Mouse (Mus musculus) midbrain, embryonic 15.5 days (tissue): Measurements from ENCODE around the gene Sec31b. TPM values are rescaled to one million over a fixed set of nuclear protein-coding genes. Genes with fewer than 3 reads are reported as not detected.

Experiments used
- ATAC-seq: fragments of 200-750 bp; cut with Nextera tagmentation; replicated peaks from 2 replicates; pipeline ENCODE4 v1.8.0; 2017; ENCODE audit warnings: moderate TSS enrichment
- H3K27ac ChIP-seq: fragments of 300-500 bp; sonication (generic); 2 replicates; pipeline ENCODE4 v1.5.1; 2015; ENCODE audit warnings: mild to moderate bottlenecking, inconsistent platforms
- H3K27me3 ChIP-seq: fragments of 300-500 bp; sonication (generic); replicated peaks from 2 replicates; pipeline ENCODE4 v1.6.1; 2015; ENCODE audit warnings: inconsistent platforms
- H3K36me3 ChIP-seq: fragments of 300-500 bp; sonication (generic); replicated peaks from 2 replicates; pipeline ENCODE4 v1.6.1; 2015; ENCODE audit warnings: inconsistent platforms
- H3K4me1 ChIP-seq: fragments of 300-500 bp; sonication (generic); 2 replicates; pipeline ENCODE4 v1.6.1; 2015; ENCODE audit warnings: inconsistent platforms
- H3K4me2 ChIP-seq: fragments of 300-500 bp; sonication (generic); 2 replicates; pipeline ENCODE4 v1.6.1; 2015; ENCODE audit warnings: inconsistent platforms, mild to moderate bottlenecking, moderate library complexity
- H3K4me3 ChIP-seq: fragments of 300-500 bp; sonication (generic); 2 replicates; pipeline ENCODE4 v1.5.1; 2015; ENCODE audit warnings: mild to moderate bottlenecking, inconsistent platforms
- H3K9ac ChIP-seq: fragments of 300-500 bp; sonication (generic); 2 replicates; pipeline ENCODE4 v1.6.1; 2015; ENCODE audit warnings: mild to moderate bottlenecking, inconsistent platforms
- H3K9me3 ChIP-seq: fragments of 300-500 bp; sonication (generic); 2 replicates; pipeline ENCODE4 v1.6.1; 2016; ENCODE audit warnings: inconsistent platforms
- WGBS: fragments of 180-500 bp; shearing (Covaris S2); methylation state at CpG from one replicate; pipeline ENCODE4 v1.1.7; 2015; ENCODE audit warnings: mixed read lengths; 5-methylcytosine and 5-hydroxymethylcytosine counted together
- polyA plus RNA-seq: library from polyadenylated mRNA; unstranded; fragments of >200 nt; fragmentation: Nextera tagmentation; extraction: Ambion mirVana; gene quantifications from 2 replicates; pipeline ENCODE4 v1.2.1, GENCODE M21; 2015

Gene Sec31b
- polyA plus RNA-seq: 0.19 and 0.30 TPM in 2 replicates

DNA sequence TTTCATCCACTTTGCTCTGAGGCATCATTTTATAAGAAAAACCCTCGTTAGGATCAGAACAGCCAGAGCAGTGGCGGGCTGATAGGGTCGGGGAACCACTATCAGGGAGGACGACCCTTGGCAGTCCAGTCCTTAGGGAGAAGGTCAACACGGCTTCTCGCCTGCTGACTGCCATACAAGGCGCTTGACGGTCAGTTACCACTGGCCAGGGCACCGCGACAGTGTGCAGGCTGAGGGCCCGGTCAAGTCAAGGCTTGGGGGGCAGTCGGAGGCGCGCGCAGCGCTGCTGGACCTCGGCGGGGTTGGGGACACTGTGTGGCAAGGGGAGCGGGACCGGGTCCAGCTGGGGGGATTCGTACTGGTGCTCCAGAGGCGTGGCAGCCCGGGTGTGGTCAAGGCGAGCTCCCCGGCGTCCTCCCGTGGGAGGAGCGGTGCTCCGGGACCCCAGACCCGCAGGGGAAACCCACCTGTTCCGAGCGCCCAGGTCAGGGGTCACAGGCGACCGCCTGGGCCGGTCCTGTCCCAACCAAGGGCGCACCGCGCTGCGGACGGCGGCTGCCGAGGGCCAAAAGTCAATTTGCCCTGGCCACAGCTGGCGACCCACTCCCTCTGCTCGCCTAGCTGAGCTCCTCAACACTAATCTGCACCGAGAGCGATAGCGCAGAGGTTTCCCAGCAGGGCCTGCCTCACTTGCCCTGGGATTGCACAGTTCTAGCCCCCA lies at the start of gene Sec31b:
TSS of gene Sec31b (minus strand) at position 544 of the 721 bp plus-strand sequence.
- ATAC-seq: peak; percentile 60; the same call in 1 of the 2 replicates
- under 1% methylated on average over 47 of the region's 47 CpGs for whole genome bisulfite sequencing
- peaks cover 40% of the 10 kb centered on the region for H3K27me3 ChIP-seq

DNA sequence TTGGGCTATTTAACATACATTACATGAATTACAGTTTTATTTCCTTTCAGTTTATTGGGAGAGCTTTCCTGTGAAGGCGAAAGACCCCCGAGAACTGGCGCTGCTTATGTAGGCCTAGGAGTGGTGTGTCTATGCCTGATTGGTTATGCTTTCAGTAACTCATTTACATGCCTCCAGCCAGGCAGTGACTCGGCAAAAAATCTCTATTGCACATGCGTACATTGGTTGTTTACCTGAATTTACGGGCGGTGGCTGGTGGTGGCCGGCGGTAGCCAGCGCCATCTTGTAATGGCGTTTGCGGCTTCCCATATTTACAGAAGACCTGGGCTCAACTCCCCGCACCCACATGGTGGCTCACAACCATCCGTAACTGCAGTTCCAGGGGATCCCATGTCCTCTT lies 48.5 kb upstream of the Sec31b start:
- H3K27me3 ChIP-seq: no peaks in the 10 kb centered on the region; the same call in 1 of the 2 replicates
- no peak for ATAC-seq
- no peaks in the 10 kb centered on the region for H3K9me3 ChIP-seq
- H3K4me1 ChIP-seq: no peaks in the 10 kb centered on the region
- 96% methylated on average over 14 of the region's 14 CpGs for WGBS
- H3K9ac ChIP-seq: no peak overlapping the region
- no peak overlapping the region for H3K27ac ChIP-seq
- no peaks in the 10 kb centered on the region for H3K36me3 ChIP-seq
- H3K4me3 ChIP-seq: no peak overlapping the region
- H3K4me2 ChIP-seq: no peak overlapping the region

More for the DNA sequence above, at the start of gene Sec31b:
- Histone ChIP-seq H3K9me3 (no peaks in the 10 kb centered on the region), H3K9ac (peak within 1 kb of the TSS; percentile 29; the same call in 1 of the 2 replicates), H3K36me3 (peaks cover 23% of the 10 kb centered on the region), H3K27ac (no peak within 1 kb of the TSS), H3K4me1 (peaks cover 7% of the 10 kb centered on the region; the same call in 1 of the 2 replicates), H3K4me2 (peak within 1 kb of the TSS; percentile 54), H3K4me3 (peak within 1 kb of the TSS; percentile 40)

DNA sequence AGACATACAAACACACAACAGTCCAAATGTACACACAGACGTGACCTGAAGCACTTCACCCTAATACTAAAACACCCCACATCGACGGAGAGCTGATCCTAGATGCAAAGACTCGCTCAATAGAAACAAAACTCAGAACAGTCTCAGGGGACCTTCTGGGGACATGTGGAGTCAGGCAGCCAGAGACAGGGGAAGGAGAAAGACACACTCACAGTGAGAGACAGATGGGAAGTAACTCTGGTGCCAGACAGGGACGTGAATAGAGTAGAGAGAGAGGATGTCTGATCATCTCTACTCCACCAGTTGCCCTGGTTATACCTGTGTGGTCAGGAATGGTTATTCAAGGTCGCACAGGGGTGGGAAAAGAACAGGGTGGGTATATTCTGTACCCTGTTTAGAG lies 46.0 kb upstream of the Sec31b start:
- no peak overlapping the region for H3K9ac ChIP-seq
- H3K4me2 ChIP-seq: no peak overlapping the region
- no peak overlapping the region for H3K4me3 ChIP-seq
- H3K9me3 ChIP-seq: no peaks in the 10 kb centered on the region
- H3K27ac ChIP-seq: no peak overlapping the region
- no peaks in the 10 kb centered on the region for H3K36me3 ChIP-seq
- 66% methylated on average over 6 of the region's 6 CpGs for WGBS
- H3K27me3 ChIP-seq: no peaks in the 10 kb centered on the region; the same call in 1 of the 2 replicates
- ATAC-seq: no peak
- no peaks in the 10 kb centered on the region for H3K4me1 ChIP-seq

DNA sequence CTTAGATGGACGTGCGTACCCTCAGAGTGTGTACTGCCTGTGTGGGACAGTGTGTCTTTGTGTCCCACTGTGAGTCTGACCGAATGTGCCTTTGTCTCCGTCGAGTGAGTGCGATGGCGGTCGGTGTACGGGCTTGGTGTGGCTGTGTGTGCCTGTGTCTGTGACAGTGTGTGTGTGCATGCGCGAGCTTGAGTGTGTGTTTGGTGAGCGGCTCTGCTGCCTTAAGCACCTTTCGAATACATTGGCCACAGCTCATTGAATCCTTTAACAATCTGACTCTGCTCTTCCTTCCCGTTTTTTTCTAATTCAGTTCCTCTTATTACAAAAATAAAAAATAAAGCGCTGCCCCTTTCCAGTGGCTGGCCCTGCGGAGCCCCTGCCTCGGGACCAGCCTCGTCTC lies 45.3 kb upstream of the Sec31b start:
- ATAC-seq: no peak
- Histone ChIP-seq H3K9ac (no peak overlapping the region), H3K4me3 (no peak overlapping the region), H3K27ac (no peak overlapping the region), H3K36me3 (no peaks in the 10 kb centered on the region), H3K4me2 (no peak overlapping the region), H3K9me3 (no peaks in the 10 kb centered on the region), H3K27me3 (peaks cover 2% of the 10 kb centered on the region), H3K4me1 (no peaks in the 10 kb centered on the region)
- WGBS: 77% methylated on average over 18 of the region's 18 CpGs

DNA sequence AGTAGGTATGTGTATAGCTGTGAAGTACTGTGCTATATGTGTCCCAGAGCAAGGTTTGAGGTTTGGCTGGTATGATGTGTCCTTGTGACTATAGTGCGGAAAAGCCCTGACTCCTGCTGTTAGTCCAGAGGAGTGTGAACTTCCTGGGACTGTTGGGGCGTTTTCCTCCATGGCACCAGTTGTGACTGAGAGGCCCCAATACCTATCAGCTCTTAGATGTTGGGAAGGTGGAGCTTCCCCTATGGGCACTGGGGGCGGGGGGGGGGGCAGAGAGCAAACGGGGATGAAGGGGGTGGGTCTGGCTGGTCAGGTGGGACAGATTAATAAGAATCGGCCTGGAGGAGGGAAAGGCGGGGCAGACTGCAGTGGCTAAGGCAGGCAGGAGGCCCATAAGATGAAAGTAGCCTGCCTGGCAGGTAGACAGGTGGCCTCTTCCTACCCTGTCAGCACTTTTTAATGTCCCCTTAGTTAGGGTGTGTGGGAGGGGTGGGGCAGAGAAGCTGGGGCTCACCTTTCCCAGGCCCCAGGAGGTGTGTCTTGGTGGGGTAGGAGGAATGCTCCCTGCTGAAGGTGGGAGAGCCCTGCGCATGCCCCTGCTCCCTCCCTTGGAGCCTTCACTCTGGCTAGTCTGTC lies 44.0 kb upstream of the Sec31b start:
- 46% methylated on average over 7 of the region's 7 CpGs for WGBS
- Histone ChIP-seq H3K36me3 (no peaks in the 10 kb centered on the region), H3K27ac (no peak overlapping the region), H3K4me1 (no peaks in the 10 kb centered on the region), H3K4me3 (no peak overlapping the region), H3K9me3 (no peaks in the 10 kb centered on the region), H3K4me2 (no peak overlapping the region), H3K9ac (no peak overlapping the region), H3K27me3 (peaks cover 6% of the 10 kb centered on the region)
- ATAC-seq: no peak

DNA sequence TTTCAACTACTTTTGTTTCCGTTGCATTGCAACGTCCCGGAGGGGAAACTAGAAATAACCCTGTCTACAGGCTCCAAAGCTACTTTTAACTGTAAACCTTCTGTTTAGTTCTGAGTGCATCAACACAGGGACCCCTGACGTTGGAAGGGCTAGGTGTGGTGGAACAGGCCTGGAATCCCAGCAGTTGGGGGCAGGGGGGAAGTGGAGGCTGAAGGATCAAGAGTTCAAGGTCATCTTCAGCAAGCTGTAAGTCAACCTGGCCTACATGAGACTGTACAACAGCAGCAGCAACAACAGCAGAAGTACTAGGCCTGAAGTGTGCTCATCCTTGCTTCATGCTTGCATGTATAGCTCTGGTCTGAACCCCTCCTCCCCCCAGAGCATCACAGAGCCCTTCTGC lies 42.4 kb upstream of the Sec31b start:
- Histone ChIP-seq H3K9me3 (no peaks in the 10 kb centered on the region), H3K27me3 (peaks cover 10% of the 10 kb centered on the region), H3K4me3 (no peak overlapping the region), H3K4me1 (no peaks in the 10 kb centered on the region), H3K36me3 (no peaks in the 10 kb centered on the region), H3K9ac (no peak overlapping the region), H3K4me2 (no peak overlapping the region), H3K27ac (no peak overlapping the region)
- 42% methylated on average over 4 of the region's 4 CpGs for WGBS
- no peak for ATAC-seq

DNA sequence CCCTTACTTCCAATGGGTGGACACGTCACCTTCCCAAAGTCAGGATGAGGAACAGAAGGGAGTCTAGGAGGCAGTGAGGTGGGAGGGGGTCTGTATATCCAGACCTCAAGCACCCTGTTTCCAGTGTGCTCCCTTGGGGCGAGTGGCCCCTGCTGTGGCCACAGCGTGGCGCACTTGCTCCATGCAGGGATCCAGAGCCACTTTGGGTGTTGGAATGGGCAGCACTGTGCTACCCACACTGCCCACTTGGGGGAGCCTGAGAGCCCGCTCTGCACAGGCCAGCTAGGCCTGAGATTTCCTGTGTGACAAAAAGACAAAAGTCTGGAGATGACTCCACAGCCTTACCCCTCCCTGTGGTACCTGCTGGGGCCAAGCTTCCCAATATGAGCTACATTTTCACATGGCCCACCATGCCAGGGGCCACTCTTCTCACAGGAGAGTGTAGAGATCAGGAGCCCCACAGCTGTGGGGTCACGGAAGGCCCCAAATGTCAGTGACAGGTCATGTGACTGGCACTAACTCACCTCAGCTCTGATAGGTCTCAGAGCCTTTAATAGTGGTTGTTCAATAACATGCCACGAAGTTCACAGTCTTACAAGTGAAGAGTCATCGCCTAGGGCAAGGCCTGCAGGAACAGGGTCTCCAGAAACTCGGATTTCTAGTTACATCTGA lies 37.1 kb upstream of the Sec31b start:
- H3K36me3 ChIP-seq: no peaks in the 10 kb centered on the region
- 35% methylated on average over 9 of the region's 9 CpGs for WGBS
- H3K27ac ChIP-seq: no peak overlapping the region
- no peak overlapping the region for H3K4me2 ChIP-seq
- no peaks in the 10 kb centered on the region for H3K9me3 ChIP-seq
- peak; percentile 86 for ATAC-seq
- no peak overlapping the region for H3K4me3 ChIP-seq
- no peak overlapping the region for H3K9ac ChIP-seq
- H3K4me1 ChIP-seq: no peaks in the 10 kb centered on the region
- H3K27me3 ChIP-seq: peaks cover 10% of the 10 kb centered on the region

DNA sequence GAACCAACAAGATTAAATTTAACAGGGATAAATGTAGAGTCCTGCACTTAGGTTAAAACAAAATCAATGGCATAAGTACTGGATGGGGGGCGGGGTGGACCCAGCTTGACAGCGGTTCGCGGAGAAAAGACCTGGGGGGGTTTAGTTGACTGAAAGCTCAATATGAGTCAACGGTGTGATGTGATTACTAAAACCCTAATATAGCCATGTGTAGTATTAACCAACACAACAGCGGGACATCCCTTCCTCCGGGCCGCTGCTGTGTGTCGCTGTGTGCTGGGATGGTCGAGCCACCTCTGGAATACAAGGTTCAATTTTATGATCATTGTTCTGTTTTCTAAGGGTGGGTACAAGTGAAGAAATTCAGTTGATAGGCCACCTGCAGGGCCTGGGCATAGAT lies 36.4 kb upstream of the Sec31b start:
- 76% methylated on average over 10 of the region's 10 CpGs for WGBS
- H3K27ac ChIP-seq: no peak overlapping the region
- H3K9ac ChIP-seq: no peak overlapping the region
- H3K27me3 ChIP-seq: peaks cover 10% of the 10 kb centered on the region
- ATAC-seq: peak; percentile 27; the same call in 1 of the 2 replicates
- no peak overlapping the region for H3K4me2 ChIP-seq
- no peaks in the 10 kb centered on the region for H3K36me3 ChIP-seq
- no peaks in the 10 kb centered on the region for H3K4me1 ChIP-seq
- H3K4me3 ChIP-seq: no peak overlapping the region
- H3K9me3 ChIP-seq: no peaks in the 10 kb centered on the region

DNA sequence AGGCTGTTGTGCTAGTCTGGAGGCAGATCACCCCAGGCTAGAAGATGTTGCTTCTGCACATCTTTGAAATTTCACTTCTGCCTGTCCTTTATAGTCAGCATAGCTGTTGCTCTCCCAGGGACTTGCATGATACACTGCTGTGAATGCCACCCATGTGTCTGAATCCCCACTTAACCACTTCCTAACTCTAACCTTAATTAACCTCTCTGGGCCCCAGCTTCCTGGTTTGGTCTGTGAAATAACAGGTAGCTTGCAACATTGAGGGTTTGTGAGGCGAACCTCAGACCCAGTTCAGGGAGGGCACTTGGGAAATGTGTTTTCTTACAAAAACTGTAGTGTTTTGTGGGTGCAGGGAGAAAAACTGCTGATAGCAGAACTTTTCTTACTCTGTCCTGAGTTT lies 32.4 kb upstream of the Sec31b start:
- 82% methylated on average over 1 of the region's 1 CpGs for WGBS
- no peak overlapping the region for H3K9ac ChIP-seq
- H3K4me2 ChIP-seq: no peak overlapping the region
- H3K36me3 ChIP-seq: peaks cover 7% of the 10 kb centered on the region
- H3K27ac ChIP-seq: no peak overlapping the region
- H3K27me3 ChIP-seq: no peaks in the 10 kb centered on the region
- H3K4me1 ChIP-seq: no peaks in the 10 kb centered on the region
- H3K9me3 ChIP-seq: no peaks in the 10 kb centered on the region
- ATAC-seq: no peak
- H3K4me3 ChIP-seq: no peak overlapping the region

DNA sequence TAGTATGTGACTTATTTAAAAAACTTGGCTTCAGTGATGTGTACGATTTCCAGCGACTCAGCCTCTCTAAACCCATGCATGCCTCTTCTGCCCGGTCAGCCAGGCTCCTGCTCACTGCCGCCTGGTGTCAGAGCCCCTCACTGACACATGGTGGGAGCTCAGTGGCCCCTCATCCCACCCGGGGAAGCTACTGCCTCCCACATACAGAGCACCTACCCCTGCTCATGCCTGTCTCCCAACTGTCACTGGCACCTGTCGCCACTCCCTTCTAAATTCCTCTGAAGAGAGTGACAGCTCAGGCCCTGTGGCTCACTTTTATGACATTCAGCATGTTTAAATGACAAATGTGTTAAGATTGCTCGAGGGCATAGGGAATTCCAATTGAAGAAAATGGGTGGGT lies 30.6 kb upstream of the Sec31b start:
- no peak overlapping the region for H3K9ac ChIP-seq
- peaks cover 25% of the 10 kb centered on the region for H3K36me3 ChIP-seq
- H3K27ac ChIP-seq: no peak overlapping the region
- H3K27me3 ChIP-seq: no peaks in the 10 kb centered on the region
- WGBS: 79% methylated on average over 7 of the region's 7 CpGs
- no peaks in the 10 kb centered on the region for H3K4me1 ChIP-seq
- no peaks in the 10 kb centered on the region for H3K9me3 ChIP-seq
- no peak overlapping the region for H3K4me2 ChIP-seq
- ATAC-seq: no peak
- no peak overlapping the region for H3K4me3 ChIP-seq

DNA sequence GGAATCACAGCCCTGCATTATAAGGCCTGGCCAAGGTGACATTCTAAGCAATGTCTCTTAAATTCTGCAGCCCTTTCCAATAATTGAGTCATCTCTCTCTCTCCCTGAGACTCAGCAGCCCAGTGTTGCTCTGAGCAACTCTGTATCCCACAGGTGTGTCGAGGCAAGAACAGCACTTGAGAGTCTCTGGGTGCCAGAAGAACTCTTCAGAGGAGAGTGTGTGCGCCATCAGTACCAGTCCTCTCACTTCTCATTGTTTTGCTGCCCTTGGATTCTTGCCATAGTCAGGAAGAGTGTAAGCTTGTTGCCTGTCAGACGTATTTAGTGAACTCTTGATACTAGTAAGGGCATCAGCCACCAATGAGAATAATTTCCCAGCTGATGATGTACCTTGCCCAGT lies 22.1 kb upstream of the Sec31b start:
- H3K9ac ChIP-seq: no peak overlapping the region
- no peak overlapping the region for H3K27ac ChIP-seq
- WGBS: 95% methylated on average over 3 of the region's 3 CpGs
- H3K4me2 ChIP-seq: no peak overlapping the region
- peaks cover 25% of the 10 kb centered on the region for H3K4me1 ChIP-seq
- ATAC-seq: no peak
- no peak overlapping the region for H3K4me3 ChIP-seq
- no peaks in the 10 kb centered on the region for H3K27me3 ChIP-seq
- no peaks in the 10 kb centered on the region for H3K9me3 ChIP-seq
- peaks cover 61% of the 10 kb centered on the region for H3K36me3 ChIP-seq

DNA sequence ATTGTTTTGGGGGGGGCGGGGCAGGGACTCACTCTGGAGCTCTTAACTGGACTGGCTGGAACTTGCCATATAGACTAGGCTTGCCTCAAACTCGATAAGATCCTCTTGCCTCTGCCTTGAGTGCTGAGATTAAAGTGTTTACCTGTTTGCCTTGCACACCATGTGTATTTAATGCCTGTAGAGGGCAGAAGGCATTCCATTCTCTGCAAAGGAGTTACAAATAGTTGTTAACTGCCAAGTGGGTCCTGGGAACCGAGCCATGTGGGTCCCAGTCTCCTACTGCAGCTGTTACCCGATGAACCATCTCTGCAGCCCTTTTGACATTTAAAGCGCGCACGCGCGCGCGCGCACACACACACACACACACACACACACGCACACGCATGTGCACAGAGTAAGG lies 18.3 kb upstream of the Sec31b start:
- Histone ChIP-seq H3K4me1 (peaks cover 25% of the 10 kb centered on the region), H3K4me3 (0 out of 2 replicates have a peak overlapping the region, but pooled peaks have one; percentile 0), H3K4me2 (peak overlapping the region; percentile 56), H3K9me3 (no peaks in the 10 kb centered on the region), H3K9ac (no peak overlapping the region), H3K27ac (no peak overlapping the region), H3K27me3 (no peaks in the 10 kb centered on the region; the same call in 1 of the 2 replicates), H3K36me3 (peaks cover 27% of the 10 kb centered on the region)
- ATAC-seq: no peak
- 92% methylated on average over 14 of the region's 14 CpGs for WGBS
